Mouse (Mus musculus) G1E-ER4 (cell line): Measurements from ENCODE around the gene Rps6ka2. TPM values are rescaled to one million over a fixed set of nuclear protein-coding genes. Genes with fewer than 3 reads are reported as not detected.
"Not testable (repeated sequence)": the region's sequence is repeated elsewhere in the genome, so short reads cannot be mapped to it uniquely, and the experiment has no call there.

Source experiments
- GATA1 ChIP-seq: IDR thresholded peaks from one replicate; pipeline ENCODE4 v1.8.0; 2012; ENCODE audit warnings: low read length, inconsistent platforms
- polyA plus RNA-seq: library from polyadenylated mRNA; stranded (reverse); fragments of >175 nt; gene quantifications from 2 replicates; pipeline ENCODE4 v1.2.3, GENCODE M21; 2012

The Rps6ka2 gene
- polyA plus RNA-seq, 1 experiment, result not detected

DNA sequence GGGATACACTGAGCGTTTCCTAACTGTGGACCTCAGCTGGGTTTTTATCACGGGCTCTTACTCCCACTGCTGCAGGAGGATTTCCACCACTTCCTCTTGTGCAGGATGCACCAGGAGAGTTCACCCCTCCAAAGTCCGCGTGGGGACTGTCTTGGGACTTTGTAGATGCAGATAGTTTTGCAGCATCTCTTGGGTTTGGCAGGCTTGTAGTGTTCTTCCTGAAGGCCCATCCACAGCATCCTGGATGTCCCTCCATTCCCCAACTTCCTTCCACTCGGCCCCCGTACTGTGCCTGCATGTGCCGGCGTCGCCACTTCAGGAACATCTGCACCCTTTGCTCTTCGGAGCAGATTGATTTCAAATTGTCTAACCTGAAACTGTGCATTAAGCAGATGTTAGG, 103.9 kb downstream of the Rps6ka2 start:
- no peak for TF ChIP-seq GATA1

DNA sequence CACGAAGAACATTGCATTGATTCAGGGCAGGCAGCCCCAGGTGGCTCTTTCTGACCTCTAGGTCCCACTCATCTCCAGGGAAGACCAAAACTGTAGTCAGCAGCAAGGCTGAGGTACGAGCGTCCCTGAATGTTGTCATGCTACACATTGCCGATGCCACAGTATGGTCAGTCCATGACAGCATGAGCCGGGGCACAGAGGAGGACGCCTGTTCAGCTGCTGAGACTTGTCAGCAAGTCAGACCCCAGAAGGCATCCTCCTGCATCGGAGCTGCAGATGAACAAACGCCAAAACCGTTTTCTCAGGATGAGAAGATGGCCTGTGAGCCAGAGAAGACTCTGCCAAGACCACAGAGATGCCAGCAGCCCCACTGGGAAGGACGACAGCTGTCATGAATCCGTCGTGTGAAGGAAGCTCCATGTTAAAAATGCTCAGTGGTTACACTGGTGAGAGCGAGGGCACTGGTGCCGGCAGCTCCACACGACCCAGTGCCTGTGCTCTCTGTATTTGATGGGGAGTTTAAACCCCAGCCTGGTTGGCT, 108.9 kb downstream of the Rps6ka2 start:
- TF ChIP-seq GATA1, result no peak

GRCm38 (mm10) chr17:7279251-7279650, 109.3 kb downstream of the Rps6ka2 start:
- no peak for TF ChIP-seq GATA1

- no peak for TF ChIP-seq GATA1
Observed at GRCm38 (mm10) chr17:7284297-7284910, 114.5 kb downstream of the Rps6ka2 start.

GRCm38 (mm10) chr17:7285292-7285691, 115.4 kb downstream of the Rps6ka2 start:
- no peak for TF ChIP-seq GATA1

GRCm38 (mm10) chr17:7286422-7287050, 116.6 kb downstream of the Rps6ka2 start:
- TF ChIP-seq GATA1, result no peak

DNA sequence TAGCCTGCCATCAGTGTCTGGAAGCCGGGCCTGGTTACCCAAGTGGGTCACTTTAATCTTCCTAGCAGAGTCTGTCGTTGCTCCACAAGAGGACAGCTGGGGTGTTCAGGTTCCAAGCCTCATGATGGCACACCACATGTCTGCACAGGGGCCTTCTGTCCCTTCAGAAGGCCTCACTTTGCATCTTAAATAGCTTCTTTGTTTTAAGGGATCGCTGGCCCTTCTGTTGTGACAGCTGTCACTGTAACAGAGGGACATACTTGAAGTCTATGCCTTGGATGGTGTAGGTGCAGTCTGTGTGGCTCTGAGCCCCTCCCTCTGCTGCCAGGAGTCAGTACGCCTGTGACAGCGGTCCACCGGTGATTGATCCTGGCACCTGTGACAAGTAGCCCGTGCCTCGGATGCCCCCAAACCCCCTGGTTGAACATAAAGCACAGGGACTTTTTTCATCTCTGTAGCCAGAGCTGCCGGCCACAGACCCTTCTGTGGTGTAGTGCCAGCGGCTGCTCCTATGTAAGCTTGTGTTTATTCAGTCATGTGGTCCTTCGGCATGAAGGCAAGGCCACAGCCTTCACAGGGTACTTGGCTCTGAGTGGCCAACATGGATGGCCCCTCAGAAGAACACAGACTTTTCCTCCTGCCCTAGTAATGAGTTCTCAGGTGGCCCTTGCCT, 122.2 kb downstream of the Rps6ka2 start:
- no peak for TF ChIP-seq GATA1

DNA sequence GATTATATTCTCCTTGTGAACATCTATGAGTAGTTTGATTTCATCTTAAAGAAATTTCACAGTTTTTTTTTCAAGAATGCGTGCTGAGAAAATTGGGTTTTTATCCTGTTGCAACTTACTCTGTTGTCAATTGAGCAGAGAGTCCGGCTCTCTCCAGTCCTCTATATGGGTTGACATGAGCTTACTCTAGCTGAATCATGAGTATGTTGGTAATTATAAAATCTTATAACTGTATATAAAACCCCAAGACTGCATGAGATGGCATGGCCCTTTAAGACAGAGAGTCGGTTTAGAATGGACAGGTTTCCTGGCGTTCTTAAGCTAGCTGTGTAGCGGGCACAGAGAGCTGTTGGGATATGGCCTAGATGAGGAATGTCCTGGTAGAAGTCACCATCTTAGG, 154.4 kb downstream of the Rps6ka2 start, which contains the start of gene Tcp10a:
TSS of gene Tcp10a (plus strand) at position 301 of the 400 bp plus-strand sequence.
- TF ChIP-seq GATA1, result not testable (repeated sequence)

DNA sequence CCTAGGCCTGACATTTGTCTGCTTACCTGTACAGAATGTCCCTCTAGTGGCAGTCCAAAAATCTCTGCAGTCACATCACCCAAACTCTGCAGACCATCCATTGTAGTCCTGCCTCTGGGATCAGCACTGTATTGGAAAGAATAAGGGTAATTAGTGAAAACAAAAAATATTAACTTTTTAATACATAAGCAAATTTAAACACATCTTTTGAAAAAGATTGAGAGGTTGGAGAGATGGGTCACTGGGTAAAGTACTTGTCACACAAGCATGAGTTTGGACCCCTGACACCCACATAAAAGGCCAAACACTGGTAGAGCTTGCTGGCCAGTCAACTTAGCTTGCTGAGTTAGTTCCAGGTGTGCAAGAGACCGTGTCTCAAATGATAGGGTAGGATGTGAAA, 182.7 kb downstream of the Rps6ka2 start, which contains the start of gene Ttll2:
TSS of gene Ttll2 (minus strand) at position 101 of the 400 bp plus-strand sequence.
- TF ChIP-seq GATA1, result not testable (repeated sequence)

Other genes with a start within 250 kb of the Rps6ka2 start
- gene Rsph3b, start 221.4 kb upstream of the Rps6ka2 start, polyA plus RNA-seq, result 27.2 and 29.1 TPM in 2 replicates
- gene Tagap1, start 209.0 kb upstream of the Rps6ka2 start, polyA plus RNA-seq, result 4.1 and 4.6 TPM in 2 replicates
- gene Rnaset2b, start 199.5 kb upstream of the Rps6ka2 start, polyA plus RNA-seq, result 2.4 and 94.2 TPM in 2 replicates
- 0.03 TPM in 1 of 2 replicates, not detected in the other for gene Gm49721, start 191.2 kb upstream of the Rps6ka2 start, polyA plus RNA-seq
- not detected in 2 replicates for gene Gm1604a, start 144.5 kb upstream of the Rps6ka2 start, polyA plus RNA-seq
- not detected in 2 replicates for gene Tcp10a, start 154.5 kb downstream of the Rps6ka2 start, polyA plus RNA-seq
- not detected in 2 replicates for gene Ttll2, start 182.6 kb downstream of the Rps6ka2 start, polyA plus RNA-seq
- gene Gm49630, start 201.9 kb downstream of the Rps6ka2 start, polyA plus RNA-seq, result not detected in 2 replicates
- not detected in 2 replicates for gene Unc93a2, start 215.3 kb downstream of the Rps6ka2 start, polyA plus RNA-seq